In genomic region chr11:88714127-88714526, GRCm38 (mm10) we compare ENCODE assay signal across 11 mouse cellular contexts. TPM values are rescaled to one million over a fixed set of nuclear protein-coding genes. Genes with fewer than 3 reads are reported as not detected.
DNase-seq lines count a peak whose midpoint lies in the region; ATAC-seq and TF ChIP-seq lines count a peak whose summit lies in the region.
"Had no signal": no experiment of that assay in that cellular context is flagged by ENCODE, and none has a peak within 500 bp of the region (broad histone marks: within the 10 kb centered on the region; RNA-seq: fewer than 3 reads in every experiment).

No protein-coding gene starts in this region.

- H3K79me2 ChIP-seq in myocyte (ENCODE audit: control insufficient read depth, insufficient read depth) = peaks cover 43% of the 10 kb centered on the region

- TF ChIP-seq POLR2A in myocyte (IDR thresholded peaks at IDR 0.05; ENCODE audit: insufficient read length, low read depth) = no peak

- peaks cover 33% of the 10 kb centered on the region for H3K4me1 ChIP-seq in kidney, embryonic 16.5 days (ENCODE audit: insufficient read depth, low read length)
- peaks cover 11% of the 10 kb centered on the region; the same call in 1 of the 2 replicates for H3K4me1 ChIP-seq in forebrain, embryonic 11.5 days (replicated peaks; ENCODE audit: control insufficient read depth, insufficient read depth, low read length)
- H3K4me1 ChIP-seq in hindbrain, postnatal 0 days (ENCODE audit: insufficient read depth, low read length) = peaks cover 6% of the 10 kb centered on the region; the same call in 1 of the 2 replicates

- no peak overlapping the region for H3K9ac ChIP-seq in kidney, embryonic 16.5 days (replicated peaks; ENCODE audit: low read length)
- H3K9ac ChIP-seq in forebrain, embryonic 11.5 days (ENCODE audit: low read length) = no peak overlapping the region
- H3K9ac ChIP-seq in hindbrain, postnatal 0 days (replicated peaks; ENCODE audit: low read length) = no peak overlapping the region
- H3K9ac ChIP-seq: lung, embryonic 15.5 days had no signal

- H3ac ChIP-seq in myocyte (ENCODE audit: control insufficient read depth, insufficient read length) = no peak overlapping the region

- no peaks in the 10 kb centered on the region for H3K27me3 ChIP-seq in kidney, embryonic 16.5 days (ENCODE audit: insufficient read depth, low read length)
- H3K27me3 ChIP-seq in forebrain, embryonic 11.5 days (ENCODE audit: control insufficient read depth, insufficient read depth, low read length) = no peaks in the 10 kb centered on the region
- no peaks in the 10 kb centered on the region for H3K27me3 ChIP-seq in hindbrain, postnatal 0 days (ENCODE audit: insufficient read depth, low read length)
- no peaks in the 10 kb centered on the region for H3K27me3 ChIP-seq in myocyte (ENCODE audit: control insufficient read depth, insufficient read depth, insufficient read length)
- H3K27me3 ChIP-seq: lung, embryonic 15.5 days had no signal

- ATAC-seq in kidney, embryonic 16.5 days (ENCODE audit: low FRiP score, low TSS enrichment) = no peak
- ATAC-seq in forebrain, embryonic 11.5 days (replicated peaks; ENCODE audit: low FRiP score) = no peak
- ATAC-seq in hindbrain, postnatal 0 days = no peak
- ATAC-seq: inflammation-experienced regulatory T-cells, adult 6 months had no signal

- H3K36me3 ChIP-seq in kidney, embryonic 16.5 days (ENCODE audit: insufficient read depth, low read length) = peaks cover 14% of the 10 kb centered on the region
- H3K36me3 ChIP-seq in forebrain, embryonic 11.5 days (ENCODE audit: control insufficient read depth, insufficient read depth, low read length) = peaks cover 6% of the 10 kb centered on the region
- peaks cover 17% of the 10 kb centered on the region for H3K36me3 ChIP-seq in hindbrain, postnatal 0 days (ENCODE audit: insufficient read depth, low read length)
- H3K36me3 ChIP-seq in myocyte (ENCODE audit: control insufficient read depth, insufficient read depth) = peaks cover 31% of the 10 kb centered on the region

- intact Hi-C loops in left cerebral cortex, postnatal 25 days (cut with DNase I) = no loop called here

- peak overlapping the region; percentile 91 for H3K4me2 ChIP-seq in kidney, embryonic 16.5 days (replicated peaks; ENCODE audit: low read depth, low read length)
- peak overlapping the region; percentile 21; the same call in 1 of the 2 replicates for H3K4me2 ChIP-seq in forebrain, embryonic 11.5 days (ENCODE audit: low read depth, low read length, severe bottlenecking)
- H3K4me2 ChIP-seq in hindbrain, postnatal 0 days (ENCODE audit: low read depth, low read length) = peak overlapping the region; percentile 98
- peak overlapping the region; percentile 91 for H3K4me2 ChIP-seq in myocyte (ENCODE audit: low read depth)
- H3K4me2 ChIP-seq: lung, embryonic 15.5 days had no signal

- peak overlapping the region; percentile 5; the same call in 1 of the 2 replicates for H3K4me3 ChIP-seq in kidney, embryonic 16.5 days (ENCODE audit: low read length)
- no peak overlapping the region; the same call in 1 of the 2 replicates for H3K4me3 ChIP-seq in forebrain, embryonic 11.5 days (ENCODE audit: low read depth, low read length)
- peak overlapping the region; percentile 98 for H3K4me3 ChIP-seq in hindbrain, postnatal 0 days (ENCODE audit: low read length)
- H3K4me3 ChIP-seq in myocyte = peak overlapping the region; percentile 63
- H3K4me3 ChIP-seq: lung, embryonic 15.5 days had no signal

- TF ChIP-seq CTCF in hindbrain, postnatal 0 days (IDR thresholded peaks at IDR 0.05; ENCODE audit: low read depth) = no peak

- DNase-seq in kidney, adult 18-20 months = no peak
- no peak for DNase-seq in forebrain, embryonic 11.5 days (ENCODE audit: low spot score)
- DNase-seq in hindbrain, postnatal 0 days (ENCODE audit: low spot score) = no peak
- DNase-seq in embryo, embryonic 11 days = no peak
- no peak for DNase-seq in left cerebral cortex, postnatal 25 days (ENCODE audit: low spot score in 2 of 2)
- DNase-seq in spleen, postnatal 36 days (ENCODE audit: low spot score in 2 of 2) = no peak
- DNase-seq: cerebellum, postnatal 10 days had no signal

- no peaks in the 10 kb centered on the region for H3K9me3 ChIP-seq in kidney, embryonic 16.5 days (ENCODE audit: low read length)
- H3K9me3 ChIP-seq in forebrain, embryonic 11.5 days (ENCODE audit: control insufficient read depth, low read length) = no peaks in the 10 kb centered on the region
- no peaks in the 10 kb centered on the region for H3K9me3 ChIP-seq in hindbrain, postnatal 0 days (ENCODE audit: low read length)
- H3K9me3 ChIP-seq: lung, embryonic 15.5 days had no signal

- WGBS in kidney, embryonic 16.5 days = 62% methylated on average over 7 of the region's 7 CpGs
- WGBS in forebrain, embryonic 11.5 days = 76% methylated on average over 7 of the region's 7 CpGs
- WGBS in hindbrain, postnatal 0 days = 42% methylated on average over 7 of the region's 7 CpGs

- no peak overlapping the region for H3K27ac ChIP-seq in kidney, embryonic 16.5 days (ENCODE audit: low read length)
- no peak overlapping the region for H3K27ac ChIP-seq in forebrain, embryonic 11.5 days (ENCODE audit: low read depth, low read length)
- H3K27ac ChIP-seq in hindbrain, postnatal 0 days = no peak overlapping the region
- H3K27ac ChIP-seq: lung, embryonic 15.5 days had no signal

TF ChIP-seq in myocyte, 11 proteins besides CTCF, POLR2A, EP300 and RAD21:
- TF ChIP-seq USF1 (IDR thresholded peaks at IDR 0.05; ENCODE audit: low read depth) (no peak), MYOD1 (IDR thresholded peaks at IDR 0.05; ENCODE audit: control insufficient read depth in 1 of 3, insufficient read length in 2 of 3, low read depth in 2 of 3) (no peak), REST (IDR thresholded peaks at IDR 0.05; ENCODE audit: insufficient read depth, insufficient read length) (no peak), CEBPB (IDR thresholded peaks at IDR 0.05; ENCODE audit: insufficient read depth, poor library complexity, severe bottlenecking) (no peak), MYOG (IDR thresholded peaks at IDR 0.05; ENCODE audit: control insufficient read depth in 1 of 3, insufficient read depth in 1 of 3, insufficient read length in 2 of 3, low read depth in 2 of 3) (no peak), SRF (IDR thresholded peaks at IDR 0.05; ENCODE audit: control insufficient read depth, insufficient read length, low read depth) (no peak), E2F4 (IDR thresholded peaks at IDR 0.05; ENCODE audit: insufficient read depth) (no peak), TCF12 (IDR thresholded peaks at IDR 0.05; ENCODE audit: insufficient read depth, poor library complexity, severe bottlenecking) (no peak), TCF3 (IDR thresholded peaks at IDR 0.05; ENCODE audit: insufficient read length, low read depth) (no peak), POLR2AphosphoS2 (IDR thresholded peaks at IDR 0.05; ENCODE audit: insufficient read length, low read depth) (no peak), MAX (IDR thresholded peaks at IDR 0.05; ENCODE audit: low read depth) (no peak)
TF ChIP-seq in myocyte: peak in this region for 0.

RNA-seq across cellular contexts. Expression of gene Msi2, which starts 4.2 kb away (rescaled TPM):
- 24.3 and 30.0 TPM in 2 replicates for polyA plus RNA-seq in kidney, embryonic 16.5 days (2015; fragmentation: Nextera tagmentation; extraction: Ambion mirVana)
- polyA plus RNA-seq in forebrain, embryonic 11.5 days (2014; fragmentation: Nextera tagmentation; extraction: Ambion mirVana) = 23.9 and 26.2 TPM in 2 replicates
- total RNA-seq in hindbrain, postnatal 0 days (2014; rRNA removed) = 165 and 170 TPM in 2 replicates
- 33.0 and 36.8 TPM in 2 replicates for polyA plus RNA-seq in hindbrain, postnatal 0 days (2015; fragmentation: Nextera tagmentation; extraction: Ambion mirVana)
- 37.9 TPM for polyA plus RNA-seq in myocyte (2012; fragmentation: generic; extraction: Trizol)
- 100 to 1,000 TPM; 116 to 123 TPM for total RNA-seq in left cerebral cortex, postnatal 25 days (2021)

Comparison
In these comparisons a context has a peak if more than half of its experiments do, and no peak if none do; other contexts are left out.
1. H3K4me2 ChIP-seq: peak in every context shown above with its lines; median percentile 98 in hindbrain, postnatal 0 days; 91 in kidney, embryonic 16.5 days; 91 in myocyte; 21 in forebrain, embryonic 11.5 days.